Mouse (Mus musculus): ENCODE measurements at regions not wholly inside any gene's neighbourhood (a gene's known extent, or its start where the extent isn't known, plus 50 kb on each side); places are given as distances from the start of the nearest gene placed in this dataset.

DNA sequence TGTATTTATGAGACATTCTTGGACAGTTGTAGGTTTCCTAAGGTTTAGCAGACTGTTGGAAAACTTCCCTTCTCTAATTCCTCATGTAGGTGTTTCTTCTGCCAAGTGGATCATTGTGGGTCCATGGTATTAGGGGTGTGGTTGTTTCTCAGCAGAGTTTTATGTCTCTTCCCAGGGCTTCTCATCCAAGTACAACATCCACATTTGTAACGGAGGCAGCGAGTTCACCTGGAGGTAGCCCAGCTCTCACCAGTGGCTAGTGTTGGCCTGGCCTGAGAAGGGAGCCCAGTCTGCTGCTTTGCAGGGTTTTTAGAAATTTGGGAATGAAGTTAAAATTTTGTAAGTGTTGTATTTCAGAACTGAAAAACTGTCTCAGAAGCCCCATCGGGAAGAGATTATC lies 122.4 kb downstream of the Wnt5a start:
- TF ChIP-seq CTCF (IDR thresholded peaks at IDR 0.05; ENCODE audit: borderline replicate concordance, insufficient read depth, low read length), result no peak
- no peak for TF ChIP-seq POLR2A (IDR thresholded peaks at IDR 0.05; ENCODE audit: low read depth, low read length)
- Histone ChIP-seq H3K27ac (ENCODE audit: insufficient read depth, low read length) (no peak overlapping the region; the same call in 1 of the 2 replicates), H3K4me1 (ENCODE audit: control insufficient read depth, insufficient read depth, low read length) (no peaks in the 10 kb centered on the region), H3K4me3 (ENCODE audit: insufficient read depth, low read length) (no peak overlapping the region)

DNA sequence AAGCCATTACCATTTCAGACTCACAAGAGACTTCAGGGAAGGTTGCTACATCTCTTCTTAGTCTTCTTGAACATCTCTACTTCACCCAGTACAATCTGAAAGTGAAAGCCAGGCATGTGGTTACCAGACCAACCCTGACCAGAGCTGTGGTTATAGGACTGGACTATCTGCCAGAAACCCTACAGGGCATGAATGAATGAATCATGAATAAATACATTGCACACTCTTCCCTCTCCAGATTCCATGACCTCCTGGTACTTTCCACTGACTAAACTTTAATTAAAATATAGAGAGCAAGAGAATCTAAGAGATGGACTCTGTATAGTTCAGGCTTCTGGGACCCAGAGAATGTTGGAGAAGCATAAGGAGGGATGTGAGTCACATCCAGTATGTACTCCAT lies 130.6 kb downstream of the Wnt5a start:
- no peak overlapping the region for H3K4me3 ChIP-seq (ENCODE audit: insufficient read depth, low read length)
- H3K27ac ChIP-seq (ENCODE audit: insufficient read depth, low read length), result no peak overlapping the region
- H3K4me1 ChIP-seq (ENCODE audit: control insufficient read depth, insufficient read depth, low read length), result no peaks in the 10 kb centered on the region
- TF ChIP-seq POLR2A (IDR thresholded peaks at IDR 0.05; ENCODE audit: low read depth, low read length) (no peak), CTCF (IDR thresholded peaks at IDR 0.05; ENCODE audit: borderline replicate concordance, insufficient read depth, low read length) (no peak)

DNA sequence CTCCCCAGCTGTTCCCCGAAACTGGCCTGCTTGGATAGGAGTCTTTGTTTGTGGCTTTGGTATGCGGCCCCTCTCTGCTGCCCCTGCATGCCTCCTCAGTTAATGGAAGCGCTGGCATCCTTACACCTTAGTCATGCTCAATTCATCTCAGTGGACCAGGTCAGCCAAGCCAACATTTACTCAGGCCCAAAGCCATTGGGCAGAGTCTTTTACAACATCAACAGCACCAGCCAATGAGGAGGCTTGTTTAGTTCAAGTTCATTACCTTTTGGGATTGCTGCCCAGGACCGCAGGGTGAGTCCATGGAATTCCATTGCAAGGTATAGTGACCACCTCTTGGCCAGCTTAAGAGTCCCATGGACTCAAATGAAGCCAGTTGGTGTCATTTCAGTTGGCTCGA lies 134.5 kb downstream of the Wnt5a start:
- H3K4me1 ChIP-seq (ENCODE audit: control insufficient read depth, insufficient read depth, low read length), result no peaks in the 10 kb centered on the region
- TF ChIP-seq POLR2A (IDR thresholded peaks at IDR 0.05; ENCODE audit: low read depth, low read length) (no peak), CTCF (IDR thresholded peaks at IDR 0.05; ENCODE audit: borderline replicate concordance, insufficient read depth, low read length) (no peak)
- H3K4me3 ChIP-seq (ENCODE audit: insufficient read depth, low read length), result no peak overlapping the region
- no peak overlapping the region for H3K27ac ChIP-seq (ENCODE audit: insufficient read depth, low read length)

DNA sequence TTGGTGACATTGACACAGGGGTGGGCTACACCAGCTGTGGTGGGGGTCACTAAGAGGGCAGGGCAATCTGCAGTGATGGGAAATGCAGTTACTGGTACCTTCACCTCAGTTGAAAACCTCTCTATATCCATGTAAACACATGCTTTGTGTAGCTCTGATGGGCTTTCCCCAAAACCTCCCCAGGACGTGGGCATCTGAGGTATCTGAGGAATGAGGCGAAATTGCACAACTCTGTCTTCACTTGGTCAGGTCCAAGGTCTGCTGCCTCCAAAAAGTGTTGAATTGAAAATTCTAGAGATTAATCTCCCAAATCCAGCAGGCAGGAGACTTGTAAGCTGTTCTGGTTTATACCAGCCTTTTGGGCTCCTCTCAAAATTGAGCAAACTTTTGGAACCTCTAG lies 141.3 kb downstream of the Wnt5a start:
- Histone ChIP-seq H3K4me3 (ENCODE audit: insufficient read depth, low read length) (no peak overlapping the region), H3K4me1 (ENCODE audit: control insufficient read depth, insufficient read depth, low read length) (no peaks in the 10 kb centered on the region), H3K27ac (ENCODE audit: insufficient read depth, low read length) (no peak overlapping the region)
- TF ChIP-seq POLR2A (IDR thresholded peaks at IDR 0.05; ENCODE audit: low read depth, low read length) (no peak), CTCF (IDR thresholded peaks at IDR 0.05; ENCODE audit: borderline replicate concordance, insufficient read depth, low read length) (no peak)

DNA sequence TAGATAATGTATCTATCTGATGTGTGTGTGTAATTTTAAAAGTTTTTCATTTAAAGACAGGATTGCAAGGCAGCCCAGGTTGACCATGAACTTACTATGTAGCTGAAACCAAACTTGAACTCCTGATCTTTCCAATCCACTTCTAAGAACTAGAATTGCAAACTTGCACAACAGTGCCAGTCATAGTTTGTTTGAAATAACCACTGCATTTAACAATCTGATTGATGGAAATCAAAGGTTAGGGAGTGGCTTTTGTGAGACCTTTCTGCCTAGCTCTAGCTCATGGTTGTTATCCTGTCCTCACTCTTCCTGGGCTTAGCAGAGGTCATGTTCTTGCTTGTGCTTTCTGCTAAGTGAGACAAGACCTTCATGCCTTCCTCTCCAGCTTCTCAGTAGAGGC lies 144.9 kb downstream of the Wnt5a start:
- Histone ChIP-seq H3K4me3 (ENCODE audit: insufficient read depth, low read length) (no peak overlapping the region), H3K4me1 (ENCODE audit: control insufficient read depth, insufficient read depth, low read length) (no peaks in the 10 kb centered on the region), H3K27ac (ENCODE audit: insufficient read depth, low read length) (no peak overlapping the region)
- TF ChIP-seq CTCF (IDR thresholded peaks at IDR 0.05; ENCODE audit: borderline replicate concordance, insufficient read depth, low read length) (no peak), POLR2A (IDR thresholded peaks at IDR 0.05; ENCODE audit: low read depth, low read length) (no peak)

DNA sequence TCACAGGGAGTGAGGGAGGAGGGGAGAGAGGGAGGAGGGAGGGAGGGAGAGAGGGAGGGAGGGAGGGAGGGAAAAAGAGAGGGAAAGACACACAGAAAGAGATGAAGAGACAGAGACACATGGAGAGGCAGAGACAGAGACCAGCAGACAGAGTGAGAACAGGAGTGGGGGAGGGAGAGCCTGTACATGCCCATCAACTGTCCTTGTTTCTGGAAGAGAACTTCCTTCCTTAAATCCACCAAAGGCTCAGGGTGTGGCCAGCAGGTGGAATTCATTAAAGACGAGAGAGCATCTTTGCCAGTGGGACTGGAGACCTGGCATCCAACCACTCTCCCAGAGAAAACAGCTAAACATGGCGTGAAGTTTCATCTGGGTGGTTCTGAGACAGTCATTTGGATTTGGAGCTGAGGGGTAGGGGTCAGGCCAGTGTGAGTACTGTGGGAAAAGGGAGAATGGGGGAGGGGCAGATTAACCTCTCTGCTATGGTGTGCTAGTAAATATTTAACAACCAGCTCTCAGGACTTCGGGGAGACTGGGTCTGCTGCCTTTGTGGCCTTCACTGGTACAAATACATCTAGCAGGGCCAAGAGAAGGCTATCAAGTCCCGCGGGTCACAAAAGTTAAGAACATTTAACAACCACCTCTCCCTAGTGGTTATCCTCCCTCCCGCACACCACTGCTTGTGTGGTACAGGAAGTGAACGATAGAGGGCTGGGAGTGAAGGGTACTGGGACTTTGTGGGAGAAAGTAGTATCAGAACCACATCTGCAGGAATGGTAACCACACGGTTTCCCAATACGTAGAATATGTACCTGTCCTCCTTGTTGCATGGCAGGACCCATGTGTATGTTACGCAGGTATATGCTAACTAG lies 148.7 kb downstream of the Wnt5a start:
- H3K4me1 ChIP-seq (ENCODE audit: control insufficient read depth, insufficient read depth, low read length), result no peaks in the 10 kb centered on the region
- no peak overlapping the region for H3K4me3 ChIP-seq (ENCODE audit: insufficient read depth, low read length)
- TF ChIP-seq POLR2A (IDR thresholded peaks at IDR 0.05; ENCODE audit: low read depth, low read length) (no peak), CTCF (IDR thresholded peaks at IDR 0.05; ENCODE audit: borderline replicate concordance, insufficient read depth, low read length) (no peak)
- no peak overlapping the region for H3K27ac ChIP-seq (ENCODE audit: insufficient read depth, low read length)

DNA sequence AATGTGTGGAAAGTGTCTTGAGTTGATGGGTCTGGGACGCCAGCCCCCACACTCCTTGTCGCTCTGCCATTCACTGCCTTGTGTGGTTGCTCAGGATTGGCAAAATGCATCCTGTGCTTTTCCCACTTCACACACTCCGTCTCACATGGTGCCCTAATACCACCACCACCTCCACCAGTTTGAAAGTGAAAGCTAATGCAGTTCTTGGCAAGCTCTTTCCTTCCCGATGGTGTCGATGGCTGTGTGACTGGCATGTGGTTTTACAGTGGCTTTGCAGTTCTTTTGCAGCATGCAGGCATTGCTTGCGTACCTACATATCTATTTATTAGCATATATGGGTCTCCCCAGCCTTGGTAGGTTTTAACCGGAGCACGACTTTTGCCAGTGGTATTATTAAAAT lies 152.7 kb downstream of the Wnt5a start:
- Histone ChIP-seq H3K27ac (ENCODE audit: insufficient read depth, low read length) (no peak overlapping the region), H3K4me3 (ENCODE audit: insufficient read depth, low read length) (no peak overlapping the region), H3K4me1 (ENCODE audit: control insufficient read depth, insufficient read depth, low read length) (no peaks in the 10 kb centered on the region)
- TF ChIP-seq CTCF (IDR thresholded peaks at IDR 0.05; ENCODE audit: borderline replicate concordance, insufficient read depth, low read length), result no peak

DNA sequence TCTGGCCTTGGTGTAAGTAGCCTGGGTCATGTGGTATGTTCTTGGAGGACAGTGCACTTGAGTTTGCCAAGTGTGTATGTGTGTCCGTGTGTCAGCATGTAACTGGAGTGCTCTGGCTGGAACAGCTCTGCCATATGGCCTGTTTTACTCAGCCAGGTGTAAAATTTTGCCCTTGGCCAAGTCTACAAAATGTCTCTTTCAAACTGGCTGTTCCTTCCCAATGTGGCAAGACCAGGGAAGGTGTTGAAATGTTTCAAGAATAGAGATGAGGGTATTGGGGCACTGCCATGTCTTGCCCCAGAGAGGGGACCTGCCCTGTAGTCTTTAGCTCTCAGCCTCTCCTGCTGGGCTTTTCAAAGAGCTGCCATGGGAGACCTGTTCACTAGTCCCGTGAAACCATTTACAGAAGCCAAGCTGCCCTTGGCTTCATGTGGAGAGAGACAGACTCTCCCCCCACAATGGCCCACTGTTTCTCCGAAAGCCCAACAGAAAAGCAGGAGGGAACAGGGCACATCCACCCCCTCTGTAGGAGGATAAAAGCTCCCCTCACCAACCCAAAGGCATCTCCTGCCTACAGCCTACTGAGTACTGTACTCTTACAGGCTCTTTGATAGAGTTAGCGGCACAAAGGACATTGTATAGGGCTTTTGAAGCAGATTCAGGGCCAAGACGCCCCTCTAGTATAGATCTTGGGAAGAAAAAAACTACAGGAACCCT lies 156.5 kb downstream of the Wnt5a start:
- H3K27ac ChIP-seq (ENCODE audit: insufficient read depth, low read length), result no peak overlapping the region
- H3K4me1 ChIP-seq (ENCODE audit: control insufficient read depth, insufficient read depth, low read length), result no peaks in the 10 kb centered on the region; the same call in 1 of the 2 replicates
- H3K4me3 ChIP-seq (ENCODE audit: insufficient read depth, low read length), result no peak overlapping the region
- no peak for TF ChIP-seq CTCF (IDR thresholded peaks at IDR 0.05; ENCODE audit: borderline replicate concordance, insufficient read depth, low read length)
- TF ChIP-seq POLR2A (IDR thresholded peaks at IDR 0.05; ENCODE audit: low read depth, low read length), result no peak

DNA sequence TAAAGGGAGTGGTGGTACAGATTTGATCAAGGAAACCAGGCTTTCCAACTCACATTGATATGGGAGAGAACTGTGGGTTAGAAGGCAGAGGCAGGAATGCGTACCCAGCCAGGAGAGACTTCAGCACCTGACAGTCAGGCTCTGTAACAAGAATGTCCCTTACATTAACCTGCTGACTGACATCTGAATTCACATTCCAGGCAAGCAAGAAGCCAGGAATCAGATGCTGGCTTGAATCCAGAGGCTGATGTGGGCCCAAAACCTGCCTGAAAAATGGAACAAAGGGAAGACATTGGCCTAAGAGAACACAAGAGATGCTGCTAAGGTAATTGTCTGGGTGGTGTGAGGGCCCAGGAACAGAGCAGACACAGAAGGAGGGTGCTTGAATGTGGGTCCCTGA lies 158.8 kb downstream of the Wnt5a start:
- no peak overlapping the region for H3K4me3 ChIP-seq (ENCODE audit: insufficient read depth, low read length)
- TF ChIP-seq POLR2A (IDR thresholded peaks at IDR 0.05; ENCODE audit: low read depth, low read length), result no peak
- TF ChIP-seq CTCF (IDR thresholded peaks at IDR 0.05; ENCODE audit: borderline replicate concordance, insufficient read depth, low read length), result no peak
- no peaks in the 10 kb centered on the region; the same call in 1 of the 2 replicates for H3K4me1 ChIP-seq (ENCODE audit: control insufficient read depth, insufficient read depth, low read length)
- no peak overlapping the region for H3K27ac ChIP-seq (ENCODE audit: insufficient read depth, low read length)

DNA sequence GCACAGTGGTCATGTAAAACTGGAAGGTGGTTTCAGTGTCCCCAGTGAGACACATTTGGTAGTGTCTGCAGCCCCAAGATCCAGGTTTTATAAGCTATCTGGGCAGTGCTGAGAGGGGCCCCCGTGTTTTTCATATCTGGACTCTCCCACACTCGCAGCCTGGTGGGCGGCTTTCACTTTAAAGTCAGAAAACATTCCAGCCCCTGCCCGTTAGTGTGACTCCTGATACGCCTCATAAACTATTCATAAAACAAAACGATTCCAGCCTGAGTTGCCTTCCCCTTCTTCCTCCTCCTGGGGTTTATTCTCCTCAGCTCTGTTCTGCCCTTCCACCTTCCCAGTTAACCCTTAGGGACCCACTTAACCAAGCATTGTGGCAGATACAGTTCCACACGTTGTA lies 159.6 kb downstream of the Wnt5a start:
- TF ChIP-seq CTCF (IDR thresholded peaks at IDR 0.05; ENCODE audit: borderline replicate concordance, insufficient read depth, low read length) (no peak), POLR2A (IDR thresholded peaks at IDR 0.05; ENCODE audit: low read depth, low read length) (no peak)
- no peak overlapping the region for H3K4me3 ChIP-seq (ENCODE audit: insufficient read depth, low read length)
- no peak overlapping the region for H3K27ac ChIP-seq (ENCODE audit: insufficient read depth, low read length)
- H3K4me1 ChIP-seq (ENCODE audit: control insufficient read depth, insufficient read depth, low read length), result no peaks in the 10 kb centered on the region; the same call in 1 of the 2 replicates

Measured in embryonic fibroblast, embryonic 13.5 days (primary cell).